8 mouse cellular contexts compared by ENCODE assay signal in genomic region chr3:108653710-108654379, GRCm38 (mm10). TPM values are rescaled to one million over a fixed set of nuclear protein-coding genes. Genes with fewer than 3 reads are reported as not detected.
DNase-seq lines count a peak whose midpoint lies in the region; ATAC-seq and TF ChIP-seq lines count a peak whose summit lies in the region.

Gene Clcc1 (plus strand): TSS chr3:108653913.

- H3K4me2 ChIP-seq in embryonic facial prominence, embryonic 15.5 days (replicated peaks) = peak within 1 kb of the TSS; percentile 60
- peak within 1 kb of the TSS; percentile 62 for H3K4me2 ChIP-seq in limb, embryonic 14.5 days (replicated peaks; ENCODE audit: low read depth, low read length, severe bottlenecking)
- H3K4me2 ChIP-seq in midbrain, postnatal 0 days (ENCODE audit: low read depth, low read length, poor library complexity, severe bottlenecking) = peak within 1 kb of the TSS; percentile 56

- H3K27ac ChIP-seq in bone marrow, adult 2 months (ENCODE audit: control insufficient read depth, insufficient read depth, low read depth, low read length, poor library complexity) = peak within 1 kb of the TSS; percentile 62
- peak within 1 kb of the TSS; percentile 91 for H3K27ac ChIP-seq in embryonic facial prominence, embryonic 15.5 days (replicated peaks)
- H3K27ac ChIP-seq in limb, embryonic 14.5 days (replicated peaks; ENCODE audit: low read depth, low read length) = peak within 1 kb of the TSS; percentile 78
- H3K27ac ChIP-seq in midbrain, postnatal 0 days (ENCODE audit: low read depth, low read length) = peak within 1 kb of the TSS; percentile 84

- ATAC-seq in embryonic facial prominence, embryonic 15.5 days (ENCODE audit: insufficient number of reproducible peaks, low FRiP score, low TSS enrichment, low read depth) = peak; percentile 98
- ATAC-seq in limb, embryonic 14.5 days (ENCODE audit: low FRiP score, low read depth) = peak; percentile 98
- peak; percentile 97 for ATAC-seq in midbrain, postnatal 0 days (ENCODE audit: low FRiP score)

- H3K36me3 ChIP-seq in embryonic facial prominence, embryonic 15.5 days = no peaks in the 10 kb centered on the region; the same call in 1 of the 2 replicates
- H3K36me3 ChIP-seq in limb, embryonic 14.5 days (ENCODE audit: control insufficient read depth, insufficient read depth, low read length) = no peaks in the 10 kb centered on the region
- no peaks in the 10 kb centered on the region for H3K36me3 ChIP-seq in midbrain, postnatal 0 days (ENCODE audit: insufficient read depth, low read length)

- H3K4me3 ChIP-seq in bone marrow, adult 2 months (replicated peaks; ENCODE audit: control insufficient read depth, low read depth, low read length) = peak within 1 kb of the TSS; percentile 75
- H3K4me3 ChIP-seq in embryonic facial prominence, embryonic 15.5 days (replicated peaks) = peak within 1 kb of the TSS; percentile 75
- peak within 1 kb of the TSS; percentile 81 for H3K4me3 ChIP-seq in limb, embryonic 14.5 days (replicated peaks; ENCODE audit: low read length)
- peak within 1 kb of the TSS; percentile 87 for H3K4me3 ChIP-seq in midbrain, postnatal 0 days (ENCODE audit: low read depth, low read length)

- H3K9ac ChIP-seq in embryonic facial prominence, embryonic 15.5 days = peak within 1 kb of the TSS; percentile 63
- peak within 1 kb of the TSS; percentile 89 for H3K9ac ChIP-seq in limb, embryonic 14.5 days (ENCODE audit: low read depth, low read length, severe bottlenecking)
- peak within 1 kb of the TSS; percentile 87 for H3K9ac ChIP-seq in midbrain, postnatal 0 days (replicated peaks; ENCODE audit: low read length, poor library complexity, severe bottlenecking)

- 1% methylated on average over 57 of the region's 57 CpGs for WGBS in bone marrow, adult 2 months
- WGBS in embryonic facial prominence, embryonic 15.5 days = under 1% methylated on average over 57 of the region's 57 CpGs
- WGBS in limb, embryonic 14.5 days = under 1% methylated on average over 53 of the region's 57 CpGs
- WGBS in midbrain, postnatal 0 days = under 1% methylated on average over 56 of the region's 57 CpGs

- TF ChIP-seq CTCF in bone marrow, adult 2 months (IDR thresholded peaks at IDR 0.05; ENCODE audit: control insufficient read depth, insufficient read depth, low read length) = no peak
- no peak for TF ChIP-seq CTCF in midbrain, postnatal 0 days (IDR thresholded peaks at IDR 0.05)

- TF ChIP-seq POLR2A in bone marrow, adult 2 months (IDR thresholded peaks at IDR 0.05; ENCODE audit: borderline replicate concordance, control insufficient read depth, low read depth, low read length) = peak; percentile 92; the same call in 1 of the 2 replicates
- peak; percentile 91 for TF ChIP-seq POLR2A in limb, embryonic 14.5 days (IDR thresholded peaks at IDR 0.05; ENCODE audit: borderline replicate concordance, extremely low read depth, insufficient read depth, insufficient read length)

- H3K9me3 ChIP-seq in embryonic facial prominence, embryonic 15.5 days (replicated peaks) = no peaks in the 10 kb centered on the region
- H3K9me3 ChIP-seq in limb, embryonic 14.5 days (ENCODE audit: control insufficient read depth, low read length) = no peaks in the 10 kb centered on the region
- no peaks in the 10 kb centered on the region for H3K9me3 ChIP-seq in midbrain, postnatal 0 days (ENCODE audit: low read length)

- H3K27me3 ChIP-seq in embryonic facial prominence, embryonic 15.5 days = no peaks in the 10 kb centered on the region
- no peaks in the 10 kb centered on the region for H3K27me3 ChIP-seq in limb, embryonic 14.5 days (ENCODE audit: control insufficient read depth, insufficient read depth, low read length)
- no peaks in the 10 kb centered on the region for H3K27me3 ChIP-seq in midbrain, postnatal 0 days (ENCODE audit: insufficient read depth, low read length)

- DNase-seq in 416B (ENCODE audit: low read depth) = peak; percentile 95
- peak; percentile 95 for DNase-seq in heart, adult 8-10 months (ENCODE audit: low spot score)
- DNase-seq in kidney, adult 9 months = peak; percentile 97
- peak; percentile 96 for DNase-seq in limb, embryonic 14.5 days (ENCODE audit: low spot score)
- DNase-seq in midbrain, postnatal 0 days (ENCODE audit: low spot score) = peak; percentile 95
- DNase-seq in spleen, postnatal 14 days (ENCODE audit: low spot score in 2 of 2) = peak; percentile 92 to 95

- H3K4me1 ChIP-seq in bone marrow, adult 2 months (ENCODE audit: control insufficient read depth, insufficient read depth, low read length) = no peaks in the 10 kb centered on the region
- peaks cover 15% of the 10 kb centered on the region for H3K4me1 ChIP-seq in embryonic facial prominence, embryonic 15.5 days
- H3K4me1 ChIP-seq in limb, embryonic 14.5 days (ENCODE audit: control insufficient read depth, insufficient read depth, low read length) = peaks cover 9% of the 10 kb centered on the region; the same call in 1 of the 2 replicates
- H3K4me1 ChIP-seq in midbrain, postnatal 0 days (ENCODE audit: insufficient read depth, low read length) = peaks cover 3% of the 10 kb centered on the region; the same call in 1 of the 2 replicates

RNA-seq across cellular contexts. Expression of gene Clcc1, which starts in this region (rescaled TPM):
- 8.8 and 14.3 TPM in 2 replicates for polyA plus RNA-seq in bone marrow, adult 2 months (2011; ENCODE audit: insufficient read depth, insufficient read length, low replicate concordance, missing spikeins)
- 86.3 and 87.5 TPM in 2 replicates for polyA plus RNA-seq in embryonic facial prominence, embryonic 15.5 days (2015; fragmentation: Nextera tagmentation; extraction: Ambion mirVana)
- total RNA-seq in heart, adult 8-10 months (2022) = 10 to 100 TPM; 40.5 to 51.6 (median 47.0) TPM
- 79.4 and 81.3 TPM in 2 replicates for polyA plus RNA-seq in limb, embryonic 14.5 days (2012; rRNA removed)
- polyA plus RNA-seq in limb, embryonic 14.5 days (2014; fragmentation: Nextera tagmentation; extraction: Ambion mirVana) = 78.0 and 87.7 TPM in 2 replicates
- total RNA-seq in midbrain, postnatal 0 days (2014; rRNA removed) = 39.6 and 55.3 TPM in 2 replicates
- polyA plus RNA-seq in midbrain, postnatal 0 days (2015; fragmentation: Nextera tagmentation; extraction: Ambion mirVana) = 49.4 and 50.6 TPM in 2 replicates

Comparison
In these comparisons a context has a peak if more than half of its experiments do, and no peak if none do; other contexts are left out.
1. Peak in every context shown above with its lines: DNase-seq, ATAC-seq, H3K4me3 ChIP-seq and H3K27ac ChIP-seq.